8 mouse cellular contexts compared by ENCODE assay signal in genomic region chr4:135508419-135509039, GRCm38 (mm10). TPM values are rescaled to one million over a fixed set of nuclear protein-coding genes. Genes with fewer than 3 reads are reported as not detected.
DNase-seq lines count a peak whose midpoint lies in the region; ATAC-seq lines count a peak whose summit lies in the region.

No protein-coding gene starts in this region.

- H3K9ac ChIP-seq in forebrain, embryonic 14.5 days (ENCODE audit: low read length), result peak overlapping the region; percentile 48; the same call in 1 of the 2 replicates
- 0 out of 2 replicates have a peak overlapping the region, but pooled peaks have one; percentile 24 for H3K9ac ChIP-seq in lung, embryonic 16.5 days (ENCODE audit: low read length)

- H3K4me1 ChIP-seq in forebrain, embryonic 14.5 days (ENCODE audit: control insufficient read depth, insufficient read depth, low read length), result 0 out of 2 replicates have a peak, but pooled peaks cover 3% of the 10 kb centered on the region
- H3K4me1 ChIP-seq in hindbrain, embryonic 10.5 days (replicated peaks), result peaks cover 12% of the 10 kb centered on the region
- H3K4me1 ChIP-seq in lung, embryonic 16.5 days (replicated peaks; ENCODE audit: control insufficient read depth, insufficient read depth, low read length), result peaks cover 5% of the 10 kb centered on the region; the same call in 1 of the 2 replicates

- H3K36me3 ChIP-seq in forebrain, embryonic 14.5 days (ENCODE audit: control insufficient read depth, insufficient read depth, low read length), result no peaks in the 10 kb centered on the region
- no peaks in the 10 kb centered on the region for H3K36me3 ChIP-seq in hindbrain, embryonic 10.5 days
- no peaks in the 10 kb centered on the region for H3K36me3 ChIP-seq in lung, embryonic 16.5 days (ENCODE audit: control insufficient read depth, insufficient read depth, low read length)

- DNase-seq in MN1 (ENCODE audit: low spot score), result peak; percentile 89
- DNase-seq in c-Kit-positive CD71-positive TER-119-negative erythroid progenitor cells, embryonic 14.5 days (ENCODE audit: low read depth), result peak; percentile 81
- DNase-seq in forebrain, embryonic 14.5 days (ENCODE audit: low spot score), result peak; percentile 94
- DNase-seq in hindbrain, embryonic 10.5 days (ENCODE audit: low spot score), result peak; percentile 83
- DNase-seq in layer of hippocampus, adult 8-10 months (ENCODE audit: low spot score in 2 of 2), result peak; percentile 49 to 81
- DNase-seq in ovary, postnatal 36 days (ENCODE audit: low spot score), result peak; percentile 28
- peak; percentile 62 for DNase-seq in thymus, postnatal 25 days

- no peak overlapping the region for H3K27ac ChIP-seq in forebrain, embryonic 14.5 days (ENCODE audit: low read depth, low read length)
- H3K27ac ChIP-seq in hindbrain, embryonic 10.5 days, result peak overlapping the region; percentile 40; the same call in 1 of the 2 replicates
- H3K27ac ChIP-seq in lung, embryonic 16.5 days (ENCODE audit: low read length), result no peak overlapping the region

- ATAC-seq in forebrain, embryonic 14.5 days, result peak; percentile 57
- ATAC-seq in lung, embryonic 16.5 days (ENCODE audit: low read depth), result peak; percentile 45

- 11% methylated on average over 13 of the region's 13 CpGs for WGBS in forebrain, embryonic 14.5 days
- 14% methylated on average over 13 of the region's 13 CpGs for WGBS in hindbrain, embryonic 10.5 days
- 16% methylated on average over 13 of the region's 13 CpGs for WGBS in lung, embryonic 16.5 days

- H3K4me2 ChIP-seq in forebrain, embryonic 14.5 days (ENCODE audit: low read length), result peak overlapping the region; percentile 42
- H3K4me2 ChIP-seq in lung, embryonic 16.5 days (ENCODE audit: low read depth, low read length), result peak overlapping the region; percentile 20; the same call in 1 of the 2 replicates

- H3K9me3 ChIP-seq in forebrain, embryonic 14.5 days (replicated peaks; ENCODE audit: control insufficient read depth, low read length), result no peaks in the 10 kb centered on the region
- no peaks in the 10 kb centered on the region for H3K9me3 ChIP-seq in hindbrain, embryonic 10.5 days
- no peaks in the 10 kb centered on the region for H3K9me3 ChIP-seq in lung, embryonic 16.5 days (ENCODE audit: control insufficient read depth, low read length)

- no peak overlapping the region for H3K4me3 ChIP-seq in forebrain, embryonic 14.5 days (ENCODE audit: low read depth, low read length)
- peak overlapping the region; percentile 39 for H3K4me3 ChIP-seq in hindbrain, embryonic 10.5 days
- no peak overlapping the region for H3K4me3 ChIP-seq in lung, embryonic 16.5 days (ENCODE audit: low read length)

- no peaks in the 10 kb centered on the region for H3K27me3 ChIP-seq in forebrain, embryonic 14.5 days (replicated peaks; ENCODE audit: control insufficient read depth, insufficient read depth, low read length)
- peaks cover 29% of the 10 kb centered on the region for H3K27me3 ChIP-seq in hindbrain, embryonic 10.5 days (ENCODE audit: insufficient read depth, poor library complexity, severe bottlenecking)
- no peaks in the 10 kb centered on the region for H3K27me3 ChIP-seq in lung, embryonic 16.5 days (ENCODE audit: control insufficient read depth, insufficient read depth, low read depth, low read length)

RNA-seq across cellular contexts. Expression of gene Nipal3, which starts 13.7 kb away (rescaled TPM):
- polyA plus RNA-seq in forebrain, embryonic 14.5 days (2014; fragmentation: Nextera tagmentation; extraction: Ambion mirVana), result 5.3 and 6.4 TPM in 2 replicates
- polyA plus RNA-seq in hindbrain, embryonic 10.5 days (2016; fragmentation: Nextera tagmentation; extraction: Ambion mirVana), result 1.8 and 2.5 TPM in 2 replicates
- total RNA-seq in layer of hippocampus, adult 8-10 months (2022), result 10 to 100 TPM; 83.3 to 97.8 (median 90.0) TPM
- 4.8 and 6.0 TPM in 2 replicates for polyA plus RNA-seq in lung, embryonic 16.5 days (2015; fragmentation: Nextera tagmentation; extraction: Ambion mirVana)

RNA-seq across cellular contexts. Expression of gene Stpg1, which starts 13.9 kb away (rescaled TPM):
- 0.19 TPM in 2 replicates for polyA plus RNA-seq in forebrain, embryonic 14.5 days (2014; fragmentation: Nextera tagmentation; extraction: Ambion mirVana)
- 0.66 and 1.2 TPM in 2 replicates for polyA plus RNA-seq in hindbrain, embryonic 10.5 days (2016; fragmentation: Nextera tagmentation; extraction: Ambion mirVana)
- total RNA-seq in layer of hippocampus, adult 8-10 months (2022), result 1 to 10 TPM in 3 of 4 experiments, under 1 TPM in 1; 0.89 to 2.2 (median 1.5) TPM
- 0.77 and 1.4 TPM in 2 replicates for polyA plus RNA-seq in lung, embryonic 16.5 days (2015; fragmentation: Nextera tagmentation; extraction: Ambion mirVana)

Comparison
In these comparisons a context has a peak if more than half of its experiments do, and no peak if none do; other contexts are left out.
1. DNase-seq: peak in every context shown above with its lines; median percentile 94 in forebrain, embryonic 14.5 days; 89 in MN1; 83 in hindbrain, embryonic 10.5 days; 81 in c-Kit-positive CD71-positive TER-119-negative erythroid progenitor cells, embryonic 14.5 days; 65 in layer of hippocampus, adult 8-10 months; 62 in thymus, postnatal 25 days; 28 in ovary, postnatal 36 days.